Mouse (Mus musculus) stomach, postnatal 0 days (tissue): ENCODE measurements around the gene Sp3.
A peak's percentile ranks its signal among the peaks of the same experiment; 100 is the strongest.

Source experiments
- CTCF ChIP-seq: IDR thresholded peaks from 2 replicates; pipeline ENCODE4 v1.5.1; 2016; ENCODE audit warnings: antibody characterized with exemption, low read depth, mild to moderate bottlenecking, moderate library complexity
- EP300 ChIP-seq: optimal IDR thresholded peaks from 2 replicates; pipeline ENCODE3; 2016; ENCODE audit warnings: antibody characterized with exemption

- TF ChIP-seq CTCF (peak; percentile 39), EP300 (no peak)
Observed at GRCm38 (mm10) chr2:72970302-72970701, 9.9 kb downstream of the Sp3 start.
